Mouse (Mus musculus) bone marrow macrophage, adult 2 months (primary cell): Measurements from ENCODE around the gene Nav1.

Experiments
- CTCF ChIP-seq: IDR thresholded peaks from 2 replicates; pipeline ENCODE4 v1.5.1; 2012; ENCODE audit warnings: low read depth, mild to moderate bottlenecking, low read length, moderate library complexity
- POLR2A ChIP-seq: IDR thresholded peaks from 2 replicates; pipeline ENCODE4 v1.6.1; 2012; ENCODE audit warnings: mild to moderate bottlenecking, low read depth, low read length, borderline replicate concordance

- TF ChIP-seq POLR2A (no peak), CTCF (no peak)
Measured at GRCm38 (mm10) chr1:135426645-135427044, 180.4 kb downstream of the Nav1 start.
